In the genomic region with DNA sequence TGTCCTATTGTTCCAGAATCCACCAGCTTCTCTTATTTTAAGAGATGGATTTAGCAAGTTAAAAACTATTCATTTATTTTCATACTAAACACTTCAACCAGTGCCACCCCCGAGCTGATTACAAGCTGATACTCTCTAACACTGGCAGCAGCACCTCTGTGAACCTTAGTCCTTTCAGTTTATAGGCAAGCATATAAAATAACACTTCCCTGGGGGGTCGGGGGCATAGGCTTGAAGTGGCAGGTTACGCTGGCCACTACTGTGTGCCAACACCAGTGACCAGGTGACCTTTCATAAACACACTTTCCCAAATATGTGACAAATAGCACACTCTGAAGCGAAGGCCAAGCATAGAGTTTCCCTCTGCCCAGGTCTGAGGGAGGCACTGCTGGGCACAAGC, we compare ENCODE assay signal across 21 mouse cellular contexts. TPM values are rescaled to one million over a fixed set of nuclear protein-coding genes. Genes with fewer than 3 reads are reported as not detected.
DNase-seq lines count a peak whose midpoint lies in the region; ATAC-seq and TF ChIP-seq lines count a peak whose summit lies in the region.
"Had no signal": no experiment of that assay in that cellular context is flagged by ENCODE, and none has a peak within 500 bp of the region (broad histone marks: within the 10 kb centered on the region; RNA-seq: fewer than 3 reads in every experiment).

No protein-coding gene starts in this region.

- no peak overlapping the region for H3K4me3 ChIP-seq in heart, embryonic 12.5 days
- H3K4me3 ChIP-seq in liver, adult 2 months (ENCODE audit: insufficient read depth, low read depth, low read length): no peak overlapping the region
- no peak overlapping the region for H3K4me3 ChIP-seq in liver, embryonic 11.5 days (ENCODE audit: low read depth, low read length)
- H3K4me3 ChIP-seq in liver, postnatal 0 days (ENCODE audit: low read depth, low read length): no peak overlapping the region
- H3K4me3 ChIP-seq in liver, embryonic 12.5 days: no peak overlapping the region
- H3K4me3 ChIP-seq in midbrain, embryonic 11.5 days (ENCODE audit: low read depth, low read length): no peak overlapping the region
- H3K4me3 ChIP-seq in midbrain, postnatal 0 days (ENCODE audit: low read depth, low read length): no peak overlapping the region

- no peak for TF ChIP-seq CTCF in liver, adult 2 months (IDR thresholded peaks at IDR 0.05; ENCODE audit: low read depth, low read length)
- no peak for TF ChIP-seq CTCF in liver, postnatal 0 days (IDR thresholded peaks at IDR 0.05; ENCODE audit: low read depth)
- TF ChIP-seq CTCF in midbrain, postnatal 0 days (IDR thresholded peaks at IDR 0.05): no peak

- H3K36me3 ChIP-seq in heart, embryonic 12.5 days: no peaks in the 10 kb centered on the region
- H3K36me3 ChIP-seq in liver, adult 2 months (ENCODE audit: control insufficient read depth, insufficient read depth, low read length): no peaks in the 10 kb centered on the region
- no peaks in the 10 kb centered on the region for H3K36me3 ChIP-seq in liver, embryonic 11.5 days (ENCODE audit: control insufficient read depth, insufficient read depth, low read length)
- H3K36me3 ChIP-seq in liver, postnatal 0 days (replicated peaks; ENCODE audit: insufficient read depth, low read length): no peaks in the 10 kb centered on the region
- no peaks in the 10 kb centered on the region for H3K36me3 ChIP-seq in liver, embryonic 12.5 days
- no peaks in the 10 kb centered on the region for H3K36me3 ChIP-seq in midbrain, embryonic 11.5 days (ENCODE audit: control insufficient read depth, insufficient read depth, low read length)
- no peaks in the 10 kb centered on the region for H3K36me3 ChIP-seq in midbrain, postnatal 0 days (ENCODE audit: insufficient read depth, low read length)
- H3K36me3 ChIP-seq: G1E had no signal

- WGBS in heart, embryonic 12.5 days: 92% methylated on average over 4 of the region's 4 CpGs
- WGBS in liver, adult 2 months: 56% methylated on average over 4 of the region's 4 CpGs
- WGBS in liver, embryonic 11.5 days: 92% methylated on average over 4 of the region's 4 CpGs
- 90% methylated on average over 4 of the region's 4 CpGs for whole genome bisulfite sequencing in liver, postnatal 0 days (ENCODE audit: insufficient replicate concordance)
- 82% methylated on average over 4 of the region's 4 CpGs for WGBS in liver, embryonic 12.5 days (ENCODE audit: insufficient replicate concordance)
- 93% methylated on average over 4 of the region's 4 CpGs for WGBS in midbrain, embryonic 11.5 days
- WGBS in midbrain, postnatal 0 days: 96% methylated on average over 4 of the region's 4 CpGs

- no peak for TF ChIP-seq EP300 in liver, postnatal 0 days (IDR thresholded peaks at IDR 0.05; ENCODE audit: low read depth)

- 0 out of 2 replicates have a peak, but pooled peaks cover 2% of the 10 kb centered on the region for H3K9me3 ChIP-seq in heart, embryonic 12.5 days (replicated peaks)
- H3K9me3 ChIP-seq in liver, embryonic 11.5 days (ENCODE audit: control insufficient read depth, low read length): no peaks in the 10 kb centered on the region
- peaks cover 2% of the 10 kb centered on the region; the same call in 1 of the 2 replicates for H3K9me3 ChIP-seq in liver, postnatal 0 days (ENCODE audit: low read length)
- H3K9me3 ChIP-seq in liver, embryonic 12.5 days (replicated peaks): peaks cover 4% of the 10 kb centered on the region
- no peaks in the 10 kb centered on the region for H3K9me3 ChIP-seq in midbrain, embryonic 11.5 days (ENCODE audit: control insufficient read depth, low read length)
- no peaks in the 10 kb centered on the region for H3K9me3 ChIP-seq in midbrain, postnatal 0 days (ENCODE audit: low read length)

- H3K27ac ChIP-seq in heart, embryonic 12.5 days (ENCODE audit: poor library complexity, severe bottlenecking): no peak overlapping the region
- H3K27ac ChIP-seq in liver, adult 2 months (replicated peaks; ENCODE audit: insufficient read depth, low read depth, low read length): no peak overlapping the region
- H3K27ac ChIP-seq in liver, embryonic 11.5 days (ENCODE audit: low read depth, low read length): no peak overlapping the region
- H3K27ac ChIP-seq in liver, postnatal 0 days (ENCODE audit: low read depth): peak overlapping the region; percentile 61
- no peak overlapping the region for H3K27ac ChIP-seq in liver, embryonic 12.5 days
- no peak overlapping the region for H3K27ac ChIP-seq in midbrain, embryonic 11.5 days (ENCODE audit: low read depth, low read length)
- H3K27ac ChIP-seq in midbrain, postnatal 0 days (ENCODE audit: low read depth, low read length): no peak overlapping the region

- no peak overlapping the region for H3K9ac ChIP-seq in heart, embryonic 12.5 days
- H3K9ac ChIP-seq in liver, adult 2 months (ENCODE audit: low read depth, low read length): no peak overlapping the region
- H3K9ac ChIP-seq in liver, embryonic 11.5 days (ENCODE audit: low read depth, low read length): no peak overlapping the region
- no peak overlapping the region for H3K9ac ChIP-seq in liver, postnatal 0 days (replicated peaks)
- H3K9ac ChIP-seq in liver, embryonic 12.5 days: no peak overlapping the region
- no peak overlapping the region for H3K9ac ChIP-seq in midbrain, embryonic 11.5 days (ENCODE audit: low read length)
- H3K9ac ChIP-seq in midbrain, postnatal 0 days (replicated peaks; ENCODE audit: low read length, poor library complexity, severe bottlenecking): no peak overlapping the region

- no peaks in the 10 kb centered on the region for H3K79me2 ChIP-seq in liver, adult 2 months (ENCODE audit: control insufficient read depth, insufficient read depth, low read length)

- H3K27me3 ChIP-seq in heart, embryonic 12.5 days (replicated peaks): no peaks in the 10 kb centered on the region
- no peaks in the 10 kb centered on the region for H3K27me3 ChIP-seq in liver, adult 2 months (ENCODE audit: control insufficient read depth, insufficient read depth, low read length)
- H3K27me3 ChIP-seq in liver, embryonic 11.5 days (replicated peaks; ENCODE audit: control insufficient read depth, insufficient read depth, low read length): 0 out of 2 replicates have a peak, but pooled peaks cover 4% of the 10 kb centered on the region
- no peaks in the 10 kb centered on the region for H3K27me3 ChIP-seq in liver, postnatal 0 days (ENCODE audit: insufficient read depth, low read length)
- peaks cover 9% of the 10 kb centered on the region for H3K27me3 ChIP-seq in liver, embryonic 12.5 days (replicated peaks)
- no peaks in the 10 kb centered on the region; the same call in 1 of the 2 replicates for H3K27me3 ChIP-seq in midbrain, embryonic 11.5 days (ENCODE audit: control insufficient read depth, insufficient read depth, low read length)
- H3K27me3 ChIP-seq in midbrain, postnatal 0 days (ENCODE audit: insufficient read depth, low read length): no peaks in the 10 kb centered on the region
- H3K27me3 ChIP-seq: CH12.LX, Patski had no signal

- H3K4me1 ChIP-seq in heart, embryonic 12.5 days (replicated peaks): no peaks in the 10 kb centered on the region
- no peaks in the 10 kb centered on the region for H3K4me1 ChIP-seq in liver, adult 2 months (ENCODE audit: control insufficient read depth, insufficient read depth, low read length)
- H3K4me1 ChIP-seq in liver, embryonic 11.5 days (replicated peaks; ENCODE audit: control insufficient read depth, insufficient read depth, low read length): peaks cover 9% of the 10 kb centered on the region
- peaks cover 16% of the 10 kb centered on the region for H3K4me1 ChIP-seq in liver, postnatal 0 days (ENCODE audit: insufficient read depth)
- H3K4me1 ChIP-seq in liver, embryonic 12.5 days: peaks cover 16% of the 10 kb centered on the region
- H3K4me1 ChIP-seq in midbrain, embryonic 11.5 days (ENCODE audit: control insufficient read depth, insufficient read depth, low read length): no peaks in the 10 kb centered on the region
- H3K4me1 ChIP-seq in midbrain, postnatal 0 days (ENCODE audit: insufficient read depth, low read length): no peaks in the 10 kb centered on the region

- DNase-seq in heart, adult 11 months: peak; percentile 79
- peak; percentile 34 for DNase-seq in liver, adult 2 months (ENCODE audit: extremely low read depth, low read depth, low spot score)
- no peak for DNase-seq in liver, embryonic 11.5 days (ENCODE audit: low spot score)
- DNase-seq in liver, postnatal 0 days: no peak
- peak; percentile 56 for DNase-seq in midbrain, embryonic 11.5 days (ENCODE audit: low spot score, missing footprints)
- no peak for DNase-seq in midbrain, postnatal 0 days (ENCODE audit: low spot score)
- DNase-seq: adrenal gland, adult 2 months; adrenal gland, adult 8-10 months; adrenal gland, postnatal 10 days; adrenal gland, postnatal 14 days; adrenal gland, postnatal 25 days; adrenal gland, postnatal 36 days; cerebellum, adult 11 months; cerebellum, adult 11-12 months had no signal

- no peak overlapping the region for H3K4me2 ChIP-seq in heart, embryonic 12.5 days
- H3K4me2 ChIP-seq in liver, embryonic 11.5 days: no peak overlapping the region
- H3K4me2 ChIP-seq in liver, postnatal 0 days (ENCODE audit: low read depth, low read length): no peak overlapping the region
- no peak overlapping the region for H3K4me2 ChIP-seq in liver, embryonic 12.5 days
- H3K4me2 ChIP-seq in midbrain, embryonic 11.5 days: no peak overlapping the region
- H3K4me2 ChIP-seq in midbrain, postnatal 0 days (ENCODE audit: low read depth, low read length, poor library complexity, severe bottlenecking): no peak overlapping the region

- no peak for ATAC-seq in heart, embryonic 12.5 days (ENCODE audit: insufficient number of reproducible peaks, low FRiP score)
- ATAC-seq in liver, embryonic 11.5 days (replicated peaks; ENCODE audit: low FRiP score): no peak
- ATAC-seq in liver, postnatal 0 days: no peak
- ATAC-seq in liver, embryonic 12.5 days: no peak
- no peak for ATAC-seq in midbrain, embryonic 11.5 days (ENCODE audit: low FRiP score)
- ATAC-seq in midbrain, postnatal 0 days (ENCODE audit: low FRiP score): no peak
- ATAC-seq: activated CD4-positive, CD25-positive, alpha-beta regulatory T cell, adult 4 months; CD4-positive, CD25-positive, alpha-beta regulatory T cell, adult 4 months; Patski had no signal

- TF ChIP-seq POLR2A in liver, adult 2 months (IDR thresholded peaks at IDR 0.05; ENCODE audit: extremely low read depth, insufficient read depth, low read length): no peak

RNA-seq across cellular contexts. Expression of a gene that starts 6.7 kb away (rescaled TPM):
- polyA plus RNA-seq in heart, embryonic 12.5 days (2016; fragmentation: Nextera tagmentation; extraction: Ambion mirVana): 16.7 and 18.7 TPM in 2 replicates
- total RNA-seq in liver, adult 2 months (2014; rRNA removed): 7.9 and 8.7 TPM in 2 replicates
- polyA plus RNA-seq in liver, adult 2 months (2012; rRNA removed): 4.5 and 4.6 TPM in 2 replicates
- polyA plus RNA-seq in liver, embryonic 11.5 days (2014; fragmentation: Nextera tagmentation; extraction: Ambion mirVana): 19.8 and 20.6 TPM in 2 replicates
- polyA plus RNA-seq in liver, postnatal 0 days (2015; fragmentation: Nextera tagmentation; extraction: Ambion mirVana): 10.8 and 11.5 TPM in 2 replicates
- polyA plus RNA-seq in liver, embryonic 12.5 days (2016; fragmentation: Nextera tagmentation; extraction: Ambion mirVana): 16.8 and 17.0 TPM in 2 replicates
- 12.0 and 14.4 TPM in 2 replicates for polyA plus RNA-seq in midbrain, embryonic 11.5 days (2014; fragmentation: Nextera tagmentation; extraction: Ambion mirVana)
- 16.3 and 19.2 TPM in 2 replicates for total RNA-seq in midbrain, postnatal 0 days (2014; rRNA removed)
- polyA plus RNA-seq in midbrain, postnatal 0 days (2015; fragmentation: Nextera tagmentation; extraction: Ambion mirVana): 6.1 and 6.2 TPM in 2 replicates

Comparison
In these comparisons a context has a peak if more than half of its experiments do, and no peak if none do; other contexts are left out.
1. DNase-seq: peak in heart, adult 11 months (single experiment), liver, adult 2 months (single experiment) and midbrain, embryonic 11.5 days (single experiment); none in liver, embryonic 11.5 days (single experiment), liver, postnatal 0 days (single experiment) and midbrain, postnatal 0 days (single experiment).